Mouse (Mus musculus): Measurements from ENCODE around the gene Scn4a. TPM values are rescaled to one million over a fixed set of nuclear protein-coding genes. Genes with fewer than 3 reads are reported as not detected.

Scn4a gene
- polyA plus RNA-seq, 1 experiment from 2014 or later, result not detected

- DNase-seq (ENCODE audit: low spot score, missing footprints), result no peak
- Histone ChIP-seq H3K9me3 (ENCODE audit: control insufficient read depth, low read length) (no peaks in the 10 kb centered on the region), H3K27ac (ENCODE audit: low read depth, low read length) (no peak within 1 kb of the TSS)
Observed at GRCm38 (mm10) chr11:106314333-106314812, 38.7 kb downstream of the Scn4a start, which contains the start of gene Cd79b. Gene Cd79b, minus strand, starts transcription at chr11:106314762.

GRCm38 (mm10) chr11:106313533-106313932 is 39.6 kb downstream of the Scn4a start:
- no peak overlapping the region for H3K4me2 ChIP-seq
- H3K9me3 ChIP-seq (ENCODE audit: control insufficient read depth, low read length), result no peaks in the 10 kb centered on the region
- no peaks in the 10 kb centered on the region for H3K36me3 ChIP-seq (ENCODE audit: control insufficient read depth, insufficient read depth, low read length)
- H3K9ac ChIP-seq (ENCODE audit: low read length), result no peak overlapping the region
- H3K4me3 ChIP-seq (ENCODE audit: low read depth, low read length), result no peak overlapping the region
- no peaks in the 10 kb centered on the region for H3K27me3 ChIP-seq (ENCODE audit: control insufficient read depth, insufficient read depth, low read length)
- 79% methylated on average over 5 of the region's 5 CpGs for WGBS
- no peak overlapping the region for H3K27ac ChIP-seq (ENCODE audit: low read depth, low read length)
- H3K4me1 ChIP-seq (ENCODE audit: control insufficient read depth, insufficient read depth, low read length), result no peaks in the 10 kb centered on the region
- DNase-seq (ENCODE audit: low spot score, missing footprints) (peak; percentile 81), ATAC-seq (ENCODE audit: low FRiP score) (no peak)

More at GRCm38 (mm10) chr11:106314333-106314812, 38.7 kb downstream of the Scn4a start, which contains the start of gene Cd79b:
- Histone ChIP-seq H3K4me3 (ENCODE audit: low read depth, low read length) (no peak within 1 kb of the TSS), H3K27me3 (ENCODE audit: control insufficient read depth, insufficient read depth, low read length) (no peaks in the 10 kb centered on the region), H3K36me3 (ENCODE audit: control insufficient read depth, insufficient read depth, low read length) (no peaks in the 10 kb centered on the region), H3K9ac (ENCODE audit: low read length) (no peak within 1 kb of the TSS), H3K4me2 (no peak within 1 kb of the TSS), H3K4me1 (ENCODE audit: control insufficient read depth, insufficient read depth, low read length) (no peaks in the 10 kb centered on the region)
- no peak for ATAC-seq (ENCODE audit: low FRiP score)
- WGBS, result 73% methylated on average over 9 of the region's 9 CpGs

- ATAC-seq (ENCODE audit: low FRiP score), result no peak
- no peak for DNase-seq (ENCODE audit: low spot score, missing footprints)
- H3K4me2 ChIP-seq, result no peak overlapping the region
- H3K9ac ChIP-seq (ENCODE audit: low read length), result no peak overlapping the region
- 68% methylated on average over 5 of the region's 5 CpGs for WGBS
- H3K4me3 ChIP-seq (ENCODE audit: low read depth, low read length), result no peak overlapping the region
- H3K36me3 ChIP-seq (ENCODE audit: control insufficient read depth, insufficient read depth, low read length), result no peaks in the 10 kb centered on the region
- H3K4me1 ChIP-seq (ENCODE audit: control insufficient read depth, insufficient read depth, low read length), result no peaks in the 10 kb centered on the region
- no peaks in the 10 kb centered on the region for H3K27me3 ChIP-seq (ENCODE audit: control insufficient read depth, insufficient read depth, low read length)
- H3K27ac ChIP-seq (ENCODE audit: low read depth, low read length), result no peak overlapping the region
- no peaks in the 10 kb centered on the region for H3K9me3 ChIP-seq (ENCODE audit: control insufficient read depth, low read length)
Observed at GRCm38 (mm10) chr11:106310123-106310522, 43.0 kb downstream of the Scn4a start.

- 84% methylated on average over 11 of the region's 11 CpGs for WGBS
- H3K4me2 ChIP-seq, result no peak overlapping the region
- no peaks in the 10 kb centered on the region for H3K9me3 ChIP-seq (ENCODE audit: control insufficient read depth, low read length)
- DNase-seq (ENCODE audit: low spot score, missing footprints) (peak; percentile 82), ATAC-seq (ENCODE audit: low FRiP score) (no peak)
- no peaks in the 10 kb centered on the region for H3K36me3 ChIP-seq (ENCODE audit: control insufficient read depth, insufficient read depth, low read length)
- no peak overlapping the region for H3K4me3 ChIP-seq (ENCODE audit: low read depth, low read length)
- no peak overlapping the region for H3K27ac ChIP-seq (ENCODE audit: low read depth, low read length)
- H3K27me3 ChIP-seq (ENCODE audit: control insufficient read depth, insufficient read depth, low read length), result no peaks in the 10 kb centered on the region
- no peak overlapping the region for H3K9ac ChIP-seq (ENCODE audit: low read length)
- H3K4me1 ChIP-seq (ENCODE audit: control insufficient read depth, insufficient read depth, low read length), result no peaks in the 10 kb centered on the region
Observed at GRCm38 (mm10) chr11:106308162-106308561, 44.9 kb downstream of the Scn4a start.

GRCm38 (mm10) chr11:106307432-106307831 is 45.7 kb downstream of the Scn4a start:
- H3K27me3 ChIP-seq (ENCODE audit: control insufficient read depth, insufficient read depth, low read length), result no peaks in the 10 kb centered on the region
- no peak for ATAC-seq (ENCODE audit: low FRiP score)
- 84% methylated on average over 5 of the region's 5 CpGs for WGBS

GRCm38 (mm10) chr11:106306758-106307157 is 46.3 kb downstream of the Scn4a start:
- Histone ChIP-seq H3K36me3 (ENCODE audit: control insufficient read depth, insufficient read depth, low read length) (no peaks in the 10 kb centered on the region), H3K27me3 (ENCODE audit: control insufficient read depth, insufficient read depth, low read length) (no peaks in the 10 kb centered on the region), H3K9ac (ENCODE audit: low read length) (no peak overlapping the region), H3K4me2 (no peak overlapping the region), H3K4me1 (ENCODE audit: control insufficient read depth, insufficient read depth, low read length) (no peaks in the 10 kb centered on the region), H3K4me3 (ENCODE audit: low read depth, low read length) (no peak overlapping the region), H3K9me3 (ENCODE audit: control insufficient read depth, low read length) (no peaks in the 10 kb centered on the region), H3K27ac (ENCODE audit: low read depth, low read length) (no peak overlapping the region)
- DNase-seq (ENCODE audit: low spot score, missing footprints) (no peak), ATAC-seq (ENCODE audit: low FRiP score) (no peak)
- WGBS, result 86% methylated on average over 9 of the region's 9 CpGs

More at GRCm38 (mm10) chr11:106307432-106307831, 45.7 kb downstream of the Scn4a start:
- no peak for DNase-seq (ENCODE audit: low spot score, missing footprints)
- H3K9me3 ChIP-seq (ENCODE audit: control insufficient read depth, low read length), result no peaks in the 10 kb centered on the region
- no peaks in the 10 kb centered on the region for H3K4me1 ChIP-seq (ENCODE audit: control insufficient read depth, insufficient read depth, low read length)
- no peak overlapping the region for H3K4me2 ChIP-seq
- H3K27ac ChIP-seq (ENCODE audit: low read depth, low read length), result no peak overlapping the region
- no peaks in the 10 kb centered on the region for H3K36me3 ChIP-seq (ENCODE audit: control insufficient read depth, insufficient read depth, low read length)
- no peak overlapping the region for H3K9ac ChIP-seq (ENCODE audit: low read length)
- no peak overlapping the region for H3K4me3 ChIP-seq (ENCODE audit: low read depth, low read length)

- Histone ChIP-seq H3K4me3 (ENCODE audit: low read depth, low read length) (no peak overlapping the region), H3K27me3 (ENCODE audit: control insufficient read depth, insufficient read depth, low read length) (no peaks in the 10 kb centered on the region), H3K36me3 (ENCODE audit: control insufficient read depth, insufficient read depth, low read length) (no peaks in the 10 kb centered on the region), H3K4me2 (no peak overlapping the region), H3K9me3 (ENCODE audit: control insufficient read depth, low read length) (no peaks in the 10 kb centered on the region), H3K27ac (ENCODE audit: low read depth, low read length) (no peak overlapping the region), H3K9ac (ENCODE audit: low read length) (no peak overlapping the region), H3K4me1 (ENCODE audit: control insufficient read depth, insufficient read depth, low read length) (no peaks in the 10 kb centered on the region)
- 83% methylated on average over 3 of the region's 3 CpGs for WGBS
- ATAC-seq (ENCODE audit: low FRiP score) (no peak), DNase-seq (ENCODE audit: low spot score, missing footprints) (no peak)
Observed at GRCm38 (mm10) chr11:106306065-106306385, 47.1 kb downstream of the Scn4a start.

GRCm38 (mm10) chr11:106305348-106306064 is 47.6 kb downstream of the Scn4a start:
- Histone ChIP-seq H3K4me3 (ENCODE audit: low read depth, low read length) (no peak overlapping the region), H3K9ac (ENCODE audit: low read length) (no peak overlapping the region), H3K36me3 (ENCODE audit: control insufficient read depth, insufficient read depth, low read length) (no peaks in the 10 kb centered on the region), H3K4me2 (no peak overlapping the region), H3K9me3 (ENCODE audit: control insufficient read depth, low read length) (no peaks in the 10 kb centered on the region), H3K4me1 (ENCODE audit: control insufficient read depth, insufficient read depth, low read length) (no peaks in the 10 kb centered on the region), H3K27ac (ENCODE audit: low read depth, low read length) (no peak overlapping the region), H3K27me3 (ENCODE audit: control insufficient read depth, insufficient read depth, low read length) (no peaks in the 10 kb centered on the region)
- DNase-seq (ENCODE audit: low spot score, missing footprints) (no peak), ATAC-seq (ENCODE audit: low FRiP score) (no peak)
- whole genome bisulfite sequencing, result 87% methylated on average over 10 of the region's 10 CpGs

GRCm38 (mm10) chr11:106302634-106303033 is 50.5 kb downstream of the Scn4a start:
- WGBS, result 25% methylated on average over 2 of the region's 2 CpGs
- H3K9ac ChIP-seq (ENCODE audit: low read length), result no peak overlapping the region
- H3K9me3 ChIP-seq (ENCODE audit: control insufficient read depth, low read length), result no peaks in the 10 kb centered on the region
- no peak overlapping the region for H3K4me2 ChIP-seq
- H3K27me3 ChIP-seq (ENCODE audit: control insufficient read depth, insufficient read depth, low read length), result no peaks in the 10 kb centered on the region
- ATAC-seq (ENCODE audit: low FRiP score) (no peak), DNase-seq (ENCODE audit: low spot score, missing footprints) (peak; percentile 95)
- H3K4me1 ChIP-seq (ENCODE audit: control insufficient read depth, insufficient read depth, low read length), result no peaks in the 10 kb centered on the region
- H3K36me3 ChIP-seq (ENCODE audit: control insufficient read depth, insufficient read depth, low read length), result no peaks in the 10 kb centered on the region
- H3K4me3 ChIP-seq (ENCODE audit: low read depth, low read length), result no peak overlapping the region
- H3K27ac ChIP-seq (ENCODE audit: low read depth, low read length), result no peak overlapping the region
